Mouse (Mus musculus) neural tube, embryonic 13.5 days (tissue): Measurements from ENCODE around the gene B3gnt7. TPM values are rescaled to one million over a fixed set of nuclear protein-coding genes. Genes with fewer than 3 reads are reported as not detected.

Experiments
- ATAC-seq: fragments of 200-750 bp; cut with Nextera tagmentation; 2 replicates; pipeline ENCODE4 v1.8.0; 2017; ENCODE audit warnings: low read depth, mild to moderate bottlenecking, moderate TSS enrichment, moderate library complexity
- H3K27ac ChIP-seq: fragments of 300-500 bp; sonication (generic); replicated peaks from 2 replicates; pipeline ENCODE4 v1.5.1; 2015; ENCODE audit warnings: moderate library complexity, mild to moderate bottlenecking, inconsistent platforms
- H3K27me3 ChIP-seq: fragments of 300-500 bp; sonication (generic); 2 replicates; pipeline ENCODE4 v1.6.1; 2015; ENCODE audit warnings: mild to moderate bottlenecking, inconsistent platforms
- H3K36me3 ChIP-seq: fragments of 300-500 bp; sonication (generic); 2 replicates; pipeline ENCODE4 v1.6.1; 2015; ENCODE audit warnings: mild to moderate bottlenecking, inconsistent platforms
- H3K4me1 ChIP-seq: fragments of 300-500 bp; sonication (generic); replicated peaks from 2 replicates; pipeline ENCODE4 v1.6.1; 2015; ENCODE audit warnings: inconsistent platforms
- H3K4me2 ChIP-seq: fragments of 300-500 bp; sonication (generic); 2 replicates; pipeline ENCODE4 v1.6.1; 2015; ENCODE audit warnings: inconsistent platforms, mild to moderate bottlenecking, moderate library complexity
- H3K4me3 ChIP-seq: fragments of 300-500 bp; sonication (generic); 2 replicates; pipeline ENCODE4 v1.5.1; 2015; ENCODE audit warnings: mild to moderate bottlenecking, inconsistent platforms
- H3K9ac ChIP-seq: fragments of 300-500 bp; sonication (generic); 2 replicates; pipeline ENCODE4 v1.6.1; 2015; ENCODE audit warnings: moderate library complexity, mild to moderate bottlenecking, inconsistent platforms
- H3K9me3 ChIP-seq: fragments of 300-500 bp; sonication (generic); 2 replicates; pipeline ENCODE4 v1.6.1; 2016; ENCODE audit warnings: inconsistent platforms
- WGBS: fragments of 180-500 bp; shearing (Covaris S2); methylation state at CpG from one replicate; pipeline ENCODE4 v1.1.7; 2015; 5-methylcytosine and 5-hydroxymethylcytosine counted together
- polyA plus RNA-seq: library from polyadenylated mRNA; unstranded; fragments of >200 nt; fragmentation: Nextera tagmentation; extraction: Ambion mirVana; gene quantifications from 2 replicates; pipeline ENCODE4 v1.2.1, GENCODE M21; 2015

Gene B3gnt7
- polyA plus RNA-seq = 3.3 and 4.2 TPM in 2 replicates

- WGBS = 10% methylated on average over 6 of the region's 6 CpGs
- Histone ChIP-seq H3K27ac (no peak within 1 kb of the TSS), H3K4me1 (peaks cover 12% of the 10 kb centered on the region), H3K9me3 (no peaks in the 10 kb centered on the region), H3K9ac (peak within 1 kb of the TSS; percentile 77), H3K4me3 (peak within 1 kb of the TSS; percentile 68), H3K27me3 (peaks cover 61% of the 10 kb centered on the region), H3K36me3 (no peaks in the 10 kb centered on the region), H3K4me2 (peak within 1 kb of the TSS; percentile 99)
- no peak for ATAC-seq
These were observed at the start of gene B3gnt7 for GRCm38 (mm10) chr1:86302532-86302931. Gene B3gnt7, plus strand, starts transcription at chr1:86302832.

GRCm38 (mm10) chr1:86253410-86253809 is 49.2 kb upstream of the B3gnt7 start:
- 89% methylated on average over 8 of the region's 8 CpGs for WGBS
- Histone ChIP-seq H3K9ac (no peak overlapping the region), H3K36me3 (peaks cover 48% of the 10 kb centered on the region), H3K4me1 (no peaks in the 10 kb centered on the region), H3K9me3 (no peaks in the 10 kb centered on the region), H3K27ac (no peak overlapping the region), H3K4me3 (no peak overlapping the region), H3K4me2 (no peak overlapping the region), H3K27me3 (no peaks in the 10 kb centered on the region)
- no peak for ATAC-seq

GRCm38 (mm10) chr1:86256311-86256710 is 46.3 kb upstream of the B3gnt7 start:
- Histone ChIP-seq H3K9ac (no peak overlapping the region), H3K9me3 (no peaks in the 10 kb centered on the region)
- WGBS = 84% methylated on average over 4 of the region's 4 CpGs

GRCm38 (mm10) chr1:86257228-86257627 is 45.4 kb upstream of the B3gnt7 start:
- 95% methylated on average over 8 of the region's 8 CpGs for WGBS
- peaks cover 34% of the 10 kb centered on the region for H3K36me3 ChIP-seq
- H3K9me3 ChIP-seq = no peaks in the 10 kb centered on the region
- H3K4me3 ChIP-seq = no peak overlapping the region
- no peak overlapping the region for H3K9ac ChIP-seq
- H3K4me1 ChIP-seq = no peaks in the 10 kb centered on the region
- no peak overlapping the region for H3K27ac ChIP-seq
- ATAC-seq = no peak
- no peak overlapping the region for H3K4me2 ChIP-seq
- H3K27me3 ChIP-seq = no peaks in the 10 kb centered on the region

More at GRCm38 (mm10) chr1:86256311-86256710, 46.3 kb upstream of the B3gnt7 start:
- Histone ChIP-seq H3K4me1 (no peaks in the 10 kb centered on the region), H3K4me2 (no peak overlapping the region), H3K27me3 (no peaks in the 10 kb centered on the region), H3K4me3 (no peak overlapping the region), H3K27ac (no peak overlapping the region), H3K36me3 (peaks cover 34% of the 10 kb centered on the region)
- no peak for ATAC-seq

GRCm38 (mm10) chr1:86258171-86258824 is 44.3 kb upstream of the B3gnt7 start:
- H3K27me3 ChIP-seq = no peaks in the 10 kb centered on the region
- ATAC-seq = no peak
- no peaks in the 10 kb centered on the region for H3K4me1 ChIP-seq
- H3K36me3 ChIP-seq = peaks cover 31% of the 10 kb centered on the region
- no peak overlapping the region for H3K27ac ChIP-seq
- no peak overlapping the region for H3K4me2 ChIP-seq
- no peaks in the 10 kb centered on the region for H3K9me3 ChIP-seq
- 86% methylated on average over 7 of the region's 7 CpGs for WGBS
- no peak overlapping the region for H3K4me3 ChIP-seq
- no peak overlapping the region for H3K9ac ChIP-seq

GRCm38 (mm10) chr1:86263564-86264339 is 38.9 kb upstream of the B3gnt7 start:
- Histone ChIP-seq H3K27me3 (no peaks in the 10 kb centered on the region), H3K36me3 (0 out of 2 replicates have a peak, but pooled peaks cover 4% of the 10 kb centered on the region), H3K4me2 (no peak overlapping the region), H3K9me3 (no peaks in the 10 kb centered on the region), H3K4me1 (no peaks in the 10 kb centered on the region), H3K27ac (no peak overlapping the region), H3K4me3 (no peak overlapping the region), H3K9ac (no peak overlapping the region)
- no peak for ATAC-seq
- 60% methylated on average over 7 of the region's 7 CpGs for WGBS

GRCm38 (mm10) chr1:86265060-86265459 is 37.6 kb upstream of the B3gnt7 start:
- Histone ChIP-seq H3K36me3 (no peaks in the 10 kb centered on the region), H3K9ac (no peak overlapping the region), H3K27ac (no peak overlapping the region), H3K9me3 (no peaks in the 10 kb centered on the region), H3K27me3 (no peaks in the 10 kb centered on the region), H3K4me2 (no peak overlapping the region), H3K4me1 (no peaks in the 10 kb centered on the region), H3K4me3 (no peak overlapping the region)
- ATAC-seq = no peak
- 80% methylated on average over 3 of the region's 3 CpGs for WGBS

- WGBS = 86% methylated on average over 9 of the region's 9 CpGs
- no peak for ATAC-seq
- H3K4me2 ChIP-seq = no peak overlapping the region
- H3K4me3 ChIP-seq = no peak overlapping the region
- H3K27me3 ChIP-seq = no peaks in the 10 kb centered on the region
- H3K27ac ChIP-seq = no peak overlapping the region
- H3K4me1 ChIP-seq = no peaks in the 10 kb centered on the region
- no peak overlapping the region for H3K9ac ChIP-seq
- H3K36me3 ChIP-seq = no peaks in the 10 kb centered on the region
- no peaks in the 10 kb centered on the region for H3K9me3 ChIP-seq
These were observed 34.0 kb upstream of the B3gnt7 start for GRCm38 (mm10) chr1:86268492-86269189.

GRCm38 (mm10) chr1:86269190-86269508 is 33.5 kb upstream of the B3gnt7 start:
- H3K9ac ChIP-seq = no peak overlapping the region
- H3K4me2 ChIP-seq = no peak overlapping the region
- ATAC-seq = no peak
- H3K4me3 ChIP-seq = no peak overlapping the region
- 72% methylated on average over 4 of the region's 4 CpGs for WGBS
- H3K27ac ChIP-seq = no peak overlapping the region
- no peaks in the 10 kb centered on the region for H3K9me3 ChIP-seq
- H3K27me3 ChIP-seq = no peaks in the 10 kb centered on the region
- H3K36me3 ChIP-seq = no peaks in the 10 kb centered on the region
- H3K4me1 ChIP-seq = no peaks in the 10 kb centered on the region

GRCm38 (mm10) chr1:86271707-86272106 is 30.9 kb upstream of the B3gnt7 start:
- no peak overlapping the region for H3K4me2 ChIP-seq
- no peak overlapping the region for H3K4me3 ChIP-seq
- H3K36me3 ChIP-seq = no peaks in the 10 kb centered on the region
- H3K27me3 ChIP-seq = no peaks in the 10 kb centered on the region
- H3K9ac ChIP-seq = no peak overlapping the region
- H3K9me3 ChIP-seq = no peaks in the 10 kb centered on the region
- H3K27ac ChIP-seq = no peak overlapping the region
- ATAC-seq = no peak
- WGBS = 84% methylated on average over 6 of the region's 6 CpGs
- H3K4me1 ChIP-seq = no peaks in the 10 kb centered on the region

- Histone ChIP-seq H3K9ac (no peak overlapping the region), H3K4me1 (no peaks in the 10 kb centered on the region), H3K36me3 (no peaks in the 10 kb centered on the region), H3K4me3 (no peak overlapping the region), H3K9me3 (no peaks in the 10 kb centered on the region), H3K27ac (no peak overlapping the region), H3K27me3 (no peaks in the 10 kb centered on the region), H3K4me2 (no peak overlapping the region)
- WGBS = 91% methylated on average over 5 of the region's 5 CpGs
- ATAC-seq = no peak
These were observed 25.6 kb upstream of the B3gnt7 start for GRCm38 (mm10) chr1:86277055-86277454.

- Histone ChIP-seq H3K36me3 (no peaks in the 10 kb centered on the region), H3K27me3 (no peaks in the 10 kb centered on the region), H3K9me3 (no peaks in the 10 kb centered on the region), H3K4me2 (no peak overlapping the region), H3K4me1 (no peaks in the 10 kb centered on the region), H3K4me3 (no peak overlapping the region), H3K9ac (no peak overlapping the region), H3K27ac (no peak overlapping the region)
- ATAC-seq = no peak
- WGBS = 90% methylated on average over 11 of the region's 11 CpGs
These were observed 20.7 kb upstream of the B3gnt7 start for GRCm38 (mm10) chr1:86281781-86282536.
